Mouse (Mus musculus): ENCODE data around the gene Itpkb. TPM values are rescaled to one million over a fixed set of nuclear protein-coding genes. Genes with fewer than 3 reads are reported as not detected.

Itpkb gene
- total and polyA plus RNA-seq, 3 experiments, result 4.2 to 14.4 (median 10.6) TPM

GRCm38 (mm10) chr1:180400691-180401455, 70.6 kb downstream of the Itpkb start:
- in situ Hi-C loops (cut with MboI; ENCODE audit: low pct_ligation_motif_present, low pct_unique_long_range_greater_than_20kb, low sequenced_read_pairs), result loop anchor here (10.0 to 25.0 kb wide), 2 partner anchors 66 to 539 kb away; partner anchors contain the start of gene Itpkb

GRCm38 (mm10) chr1:180401725-180402124, 71.4 kb downstream of the Itpkb start:
- H3K79me2 ChIP-seq (replicated peaks; ENCODE audit: control insufficient read depth, extremely low read depth, insufficient read depth, poor library complexity, severe bottlenecking), result peaks cover 3% of the 10 kb centered on the region; the same call in 1 of the 2 replicates
- H3K4me2 ChIP-seq (ENCODE audit: insufficient read depth, low read depth, poor library complexity, severe bottlenecking), result peak overlapping the region; percentile 65
- H3K4me1 ChIP-seq (ENCODE audit: control insufficient read depth in 1 of 2, insufficient read depth in 2 of 2), result peaks cover 38 to 100% of the 10 kb centered on the region in 2 experiments
- in situ Hi-C loops (cut with MboI; ENCODE audit: low pct_ligation_motif_present, low pct_unique_long_range_greater_than_20kb, low sequenced_read_pairs) (loop anchor here (10.0 to 25.0 kb wide), 2 partner anchors 67 to 539 kb away; partner anchors contain the start of gene Itpkb), dilution Hi-C loops (cut with MboI; ENCODE audit: extremely low pct_ligation_motif_present, extremely low pct_unique_long_range_greater_than_20kb, low sequenced_read_pairs) (no loop called here)
- no peak overlapping the region for H3K9ac ChIP-seq (ENCODE audit: insufficient read depth, low read depth)
- H3K36me3 ChIP-seq (replicated peaks in 1 of 2; ENCODE audit: control insufficient read depth in 1 of 2, insufficient read depth in 1 of 2, low read length in 1 of 2), result peaks cover 0 to 6% of the 10 kb centered on the region in 2 experiments
- H3K4me3 ChIP-seq (replicated peaks in 1 of 3; ENCODE audit: low read depth in 2 of 3, low read length in 2 of 3, poor library complexity in 1 of 3), result no peak overlapping the region
- no peaks in the 10 kb centered on the region for H3K27me3 ChIP-seq (replicated peaks)
- no peaks in the 10 kb centered on the region for H3K9me3 ChIP-seq (replicated peaks; ENCODE audit: low read length)
- peak overlapping the region; percentile 22; the same call in 1 of the 2 replicates for H3K27ac ChIP-seq (ENCODE audit: insufficient read depth, low read depth)
- peak; percentile 96 for DNase-seq (ENCODE audit: extremely low read depth)
- 0 out of 2 replicates have a peak, but pooled peaks have one; percentile 60 for TF ChIP-seq TBP (conservative IDR thresholded peaks at IDR 0.05; ENCODE audit: low read depth, low read length)
- TF ChIP-seq KAT2A (IDR thresholded peaks at IDR 0.05; ENCODE audit: insufficient replicate concordance, low read length), result no peak
- peak; percentile 83 for TF ChIP-seq IRF4 (IDR thresholded peaks at IDR 0.05; ENCODE audit: low read depth, low read length)
- TF ChIP-seq JUN (IDR thresholded peaks at IDR 0.05; ENCODE audit: insufficient read depth, low read depth, low read length), result peak; percentile 92
- TF ChIP-seq CTCF (conservative IDR thresholded peaks at IDR 0.05 in 1 of 2, IDR thresholded peaks at IDR 0.05 in 1 of 2; ENCODE audit: low read depth in 2 of 2, low read length in 2 of 2), result no peak
- no peak for TF ChIP-seq UBTF (IDR thresholded peaks at IDR 0.05; ENCODE audit: low read depth, low read length)
- no peak for TF ChIP-seq MYC (IDR thresholded peaks at IDR 0.05; ENCODE audit: low read depth, low read length)
- no peak for TF ChIP-seq NELFE (IDR thresholded peaks at IDR 0.05; ENCODE audit: low read depth, low read length)
- TF ChIP-seq RCOR1 (conservative IDR thresholded peaks at IDR 0.05; ENCODE audit: low read depth, low read length), result no peak
- no peak for TF ChIP-seq NRF1 (IDR thresholded peaks at IDR 0.05; ENCODE audit: low read depth, low read length)
- peak; percentile 93 for TF ChIP-seq ETS1 (conservative IDR thresholded peaks at IDR 0.05; ENCODE audit: low read depth, low read length)
- peak; percentile 77 for TF ChIP-seq BHLHE40 (IDR thresholded peaks at IDR 0.05; ENCODE audit: low read depth, low read length)
- peak; percentile 83 for TF ChIP-seq USF2 (conservative IDR thresholded peaks at IDR 0.05; ENCODE audit: low read depth, low read length)
- TF ChIP-seq SIN3A (IDR thresholded peaks at IDR 0.05; ENCODE audit: low read length), result peak; percentile 43; the same call in 1 of the 2 replicates
- TF ChIP-seq CHD2 (IDR thresholded peaks at IDR 0.05; ENCODE audit: low read length), result no peak; the same call in 1 of the 2 replicates
- no peak for TF ChIP-seq ZC3H11A (IDR thresholded peaks at IDR 0.05; ENCODE audit: low read depth, low read length)
- no peak for TF ChIP-seq ZKSCAN1 (IDR thresholded peaks at IDR 0.05; ENCODE audit: borderline replicate concordance, low read depth, low read length)
- peak; percentile 82 for TF ChIP-seq EP300 (IDR thresholded peaks at IDR 0.05; ENCODE audit: low read length)
- no peak for TF ChIP-seq GABPA (IDR thresholded peaks at IDR 0.05; ENCODE audit: insufficient replicate concordance, low read depth, low read length)
- peak; percentile 78 for TF ChIP-seq ELF1 (IDR thresholded peaks at IDR 0.05; ENCODE audit: low read depth, low read length)
- TF ChIP-seq ZMIZ1 (IDR thresholded peaks at IDR 0.05; ENCODE audit: low read depth, low read length), result no peak
- no peak for TF ChIP-seq MXI1 (IDR thresholded peaks at IDR 0.05; ENCODE audit: low read depth, low read length)
- no peak for TF ChIP-seq POLR2AphosphoS2 (IDR thresholded peaks at IDR 0.05; ENCODE audit: low read depth, low read length)
- no peak; the same call in 1 of the 2 replicates for TF ChIP-seq POLR2A (IDR thresholded peaks at IDR 0.05; ENCODE audit: low read depth, low read length)
- no peak for TF ChIP-seq E2F4 (IDR thresholded peaks at IDR 0.05; ENCODE audit: insufficient replicate concordance, low read depth, low read length)
- no peak for TF ChIP-seq CHD1 (IDR thresholded peaks at IDR 0.05; ENCODE audit: low read depth, low read length)
- peak; percentile 95 for TF ChIP-seq JUND (conservative IDR thresholded peaks at IDR 0.05; ENCODE audit: low read depth, low read length)

More at GRCm38 (mm10) chr1:180400691-180401455, 70.6 kb downstream of the Itpkb start:
- H3K4me3 ChIP-seq (replicated peaks in 1 of 3; ENCODE audit: low read depth in 2 of 3, low read length in 2 of 3, poor library complexity in 1 of 3), result no peak overlapping the region
- H3K27ac ChIP-seq (ENCODE audit: insufficient read depth, low read depth), result peak overlapping the region; percentile 22; the same call in 1 of the 2 replicates
- peaks cover 3% of the 10 kb centered on the region; the same call in 1 of the 2 replicates for H3K79me2 ChIP-seq (replicated peaks; ENCODE audit: control insufficient read depth, extremely low read depth, insufficient read depth, poor library complexity, severe bottlenecking)
- no peak overlapping the region for H3K9ac ChIP-seq (ENCODE audit: insufficient read depth, low read depth)
- H3K4me1 ChIP-seq (ENCODE audit: control insufficient read depth in 1 of 2, insufficient read depth in 2 of 2), result peaks cover 31 to 100% of the 10 kb centered on the region in 2 experiments
- TF ChIP-seq MEF2A (IDR thresholded peaks at IDR 0.05; ENCODE audit: borderline replicate concordance, low read depth, low read length) (no peak), UBTF (IDR thresholded peaks at IDR 0.05; ENCODE audit: low read depth, low read length) (no peak), ZC3H11A (IDR thresholded peaks at IDR 0.05; ENCODE audit: low read depth, low read length) (no peak), E2F4 (IDR thresholded peaks at IDR 0.05; ENCODE audit: insufficient replicate concordance, low read depth, low read length) (no peak), MAFK (IDR thresholded peaks at IDR 0.05; ENCODE audit: insufficient replicate concordance, low read length) (no peak), JUND (conservative IDR thresholded peaks at IDR 0.05; ENCODE audit: low read depth, low read length) (no peak), MAX (IDR thresholded peaks at IDR 0.05; ENCODE audit: low read length) (no peak), NRF1 (IDR thresholded peaks at IDR 0.05; ENCODE audit: low read depth, low read length) (no peak), POLR2A (IDR thresholded peaks at IDR 0.05; ENCODE audit: low read depth, low read length) (no peak), MAZ (IDR thresholded peaks at IDR 0.05; ENCODE audit: low read depth, low read length) (no peak)
- no peaks in the 10 kb centered on the region for H3K27me3 ChIP-seq (replicated peaks)
- peaks cover 0 to 9% of the 10 kb centered on the region in 2 experiments for H3K36me3 ChIP-seq (replicated peaks in 1 of 2; ENCODE audit: control insufficient read depth in 1 of 2, insufficient read depth in 1 of 2, low read length in 1 of 2)
- no peak overlapping the region for H3K4me2 ChIP-seq (ENCODE audit: insufficient read depth, low read depth, poor library complexity, severe bottlenecking)
- no peak for DNase-seq (ENCODE audit: extremely low read depth)
- dilution Hi-C loops (cut with MboI; ENCODE audit: extremely low pct_ligation_motif_present, extremely low pct_unique_long_range_greater_than_20kb, low sequenced_read_pairs), result no loop called here
- no peaks in the 10 kb centered on the region for H3K9me3 ChIP-seq (replicated peaks; ENCODE audit: low read length)

Measured in CH12.LX (cell line).